Mouse (Mus musculus): ENCODE data around the gene Bnc2. TPM values are rescaled to one million over a fixed set of nuclear protein-coding genes. Genes with fewer than 3 reads are reported as not detected.

Gene Bnc2
- polyA plus RNA-seq, 1 experiment from 2014 or later = 8.1 TPM

GRCm38 (mm10) chr4:84352656-84353055, 322.4 kb downstream of the Bnc2 start:
- no peak overlapping the region for H3K27ac ChIP-seq (ENCODE audit: low read length)
- no peak overlapping the region for H3K9ac ChIP-seq (replicated peaks; ENCODE audit: low read length)
- H3K4me1 ChIP-seq (ENCODE audit: insufficient read depth, low read length) = peaks cover 15% of the 10 kb centered on the region; the same call in 1 of the 2 replicates
- H3K9me3 ChIP-seq (ENCODE audit: low read length) = no peaks in the 10 kb centered on the region
- 10% methylated on average over 2 of the region's 2 CpGs for WGBS
- H3K27me3 ChIP-seq (ENCODE audit: insufficient read depth, low read length) = no peaks in the 10 kb centered on the region
- H3K4me3 ChIP-seq (ENCODE audit: low read length) = no peak overlapping the region
- H3K4me2 ChIP-seq (replicated peaks; ENCODE audit: low read depth, low read length) = no peak overlapping the region
- H3K36me3 ChIP-seq (ENCODE audit: insufficient read depth, low read length) = no peaks in the 10 kb centered on the region
- no peak for ATAC-seq (ENCODE audit: low FRiP score, low TSS enrichment)

- Histone ChIP-seq H3K9ac (replicated peaks; ENCODE audit: low read length) (no peak overlapping the region), H3K4me3 (ENCODE audit: low read length) (no peak overlapping the region), H3K4me1 (ENCODE audit: insufficient read depth, low read length) (peaks cover 8% of the 10 kb centered on the region; the same call in 1 of the 2 replicates), H3K36me3 (ENCODE audit: insufficient read depth, low read length) (no peaks in the 10 kb centered on the region), H3K27ac (ENCODE audit: low read length) (no peak overlapping the region), H3K9me3 (ENCODE audit: low read length) (no peaks in the 10 kb centered on the region), H3K27me3 (ENCODE audit: insufficient read depth, low read length) (no peaks in the 10 kb centered on the region), H3K4me2 (replicated peaks; ENCODE audit: low read depth, low read length) (no peak overlapping the region)
- ATAC-seq (ENCODE audit: low FRiP score, low TSS enrichment) = no peak
- 46% methylated on average over 5 of the region's 5 CpGs for whole genome bisulfite sequencing
Observed at GRCm38 (mm10) chr4:84349536-84349935, 325.5 kb downstream of the Bnc2 start.

GRCm38 (mm10) chr4:84339172-84339571, 335.9 kb downstream of the Bnc2 start:
- Histone ChIP-seq H3K36me3 (ENCODE audit: insufficient read depth, low read length) (no peaks in the 10 kb centered on the region), H3K27ac (ENCODE audit: low read length) (no peak overlapping the region), H3K27me3 (ENCODE audit: insufficient read depth, low read length) (no peaks in the 10 kb centered on the region), H3K4me3 (ENCODE audit: low read length) (no peak overlapping the region), H3K9ac (replicated peaks; ENCODE audit: low read length) (no peak overlapping the region), H3K9me3 (ENCODE audit: low read length) (no peaks in the 10 kb centered on the region), H3K4me2 (replicated peaks; ENCODE audit: low read depth, low read length) (no peak overlapping the region), H3K4me1 (ENCODE audit: insufficient read depth, low read length) (no peaks in the 10 kb centered on the region)
- no peak for ATAC-seq (ENCODE audit: low FRiP score, low TSS enrichment)
- WGBS = 82% methylated on average over 4 of the region's 4 CpGs

- H3K4me1 ChIP-seq (ENCODE audit: insufficient read depth, low read length) = no peaks in the 10 kb centered on the region
- no peak overlapping the region for H3K9ac ChIP-seq (replicated peaks; ENCODE audit: low read length)
- no peaks in the 10 kb centered on the region for H3K9me3 ChIP-seq (ENCODE audit: low read length)
- no peak for ATAC-seq (ENCODE audit: low FRiP score, low TSS enrichment)
- 84% methylated on average over 9 of the region's 9 CpGs for WGBS
- H3K4me3 ChIP-seq (ENCODE audit: low read length) = no peak overlapping the region
- no peak overlapping the region for H3K27ac ChIP-seq (ENCODE audit: low read length)
- H3K36me3 ChIP-seq (ENCODE audit: insufficient read depth, low read length) = no peaks in the 10 kb centered on the region
- no peaks in the 10 kb centered on the region for H3K27me3 ChIP-seq (ENCODE audit: insufficient read depth, low read length)
- H3K4me2 ChIP-seq (replicated peaks; ENCODE audit: low read depth, low read length) = no peak overlapping the region
Observed at GRCm38 (mm10) chr4:84331995-84332394, 343.1 kb downstream of the Bnc2 start.

GRCm38 (mm10) chr4:84331450-84331849, 343.6 kb downstream of the Bnc2 start:
- Histone ChIP-seq H3K9me3 (ENCODE audit: low read length) (no peaks in the 10 kb centered on the region), H3K4me1 (ENCODE audit: insufficient read depth, low read length) (no peaks in the 10 kb centered on the region), H3K4me3 (ENCODE audit: low read length) (no peak overlapping the region), H3K27ac (ENCODE audit: low read length) (no peak overlapping the region), H3K4me2 (replicated peaks; ENCODE audit: low read depth, low read length) (no peak overlapping the region), H3K27me3 (ENCODE audit: insufficient read depth, low read length) (no peaks in the 10 kb centered on the region), H3K9ac (replicated peaks; ENCODE audit: low read length) (no peak overlapping the region), H3K36me3 (ENCODE audit: insufficient read depth, low read length) (no peaks in the 10 kb centered on the region)
- ATAC-seq (ENCODE audit: low FRiP score, low TSS enrichment) = no peak
- 74% methylated on average over 3 of the region's 3 CpGs for WGBS

GRCm38 (mm10) chr4:84330509-84330908, 344.6 kb downstream of the Bnc2 start:
- Histone ChIP-seq H3K27ac (ENCODE audit: low read length) (no peak overlapping the region), H3K36me3 (ENCODE audit: insufficient read depth, low read length) (no peaks in the 10 kb centered on the region), H3K4me2 (replicated peaks; ENCODE audit: low read depth, low read length) (no peak overlapping the region), H3K4me1 (ENCODE audit: insufficient read depth, low read length) (no peaks in the 10 kb centered on the region), H3K27me3 (ENCODE audit: insufficient read depth, low read length) (no peaks in the 10 kb centered on the region), H3K9ac (replicated peaks; ENCODE audit: low read length) (no peak overlapping the region), H3K4me3 (ENCODE audit: low read length) (no peak overlapping the region), H3K9me3 (ENCODE audit: low read length) (no peaks in the 10 kb centered on the region)
- WGBS = 89% methylated on average over 4 of the region's 4 CpGs
- ATAC-seq (ENCODE audit: low FRiP score, low TSS enrichment) = no peak

GRCm38 (mm10) chr4:84329651-84330050, 345.4 kb downstream of the Bnc2 start:
- Histone ChIP-seq H3K4me1 (ENCODE audit: insufficient read depth, low read length) (no peaks in the 10 kb centered on the region), H3K4me2 (replicated peaks; ENCODE audit: low read depth, low read length) (no peak overlapping the region), H3K36me3 (ENCODE audit: insufficient read depth, low read length) (no peaks in the 10 kb centered on the region), H3K27ac (ENCODE audit: low read length) (no peak overlapping the region), H3K27me3 (ENCODE audit: insufficient read depth, low read length) (no peaks in the 10 kb centered on the region), H3K9me3 (ENCODE audit: low read length) (no peaks in the 10 kb centered on the region), H3K9ac (replicated peaks; ENCODE audit: low read length) (no peak overlapping the region), H3K4me3 (ENCODE audit: low read length) (no peak overlapping the region)
- 53% methylated on average over 5 of the region's 5 CpGs for WGBS
- no peak for ATAC-seq (ENCODE audit: low FRiP score, low TSS enrichment)

GRCm38 (mm10) chr4:84324371-84324770, 350.7 kb downstream of the Bnc2 start:
- Histone ChIP-seq H3K27ac (ENCODE audit: low read length) (no peak overlapping the region), H3K4me1 (ENCODE audit: insufficient read depth, low read length) (no peaks in the 10 kb centered on the region), H3K9me3 (ENCODE audit: low read length) (no peaks in the 10 kb centered on the region), H3K9ac (replicated peaks; ENCODE audit: low read length) (no peak overlapping the region), H3K4me2 (replicated peaks; ENCODE audit: low read depth, low read length) (no peak overlapping the region), H3K27me3 (ENCODE audit: insufficient read depth, low read length) (no peaks in the 10 kb centered on the region), H3K36me3 (ENCODE audit: insufficient read depth, low read length) (no peaks in the 10 kb centered on the region), H3K4me3 (ENCODE audit: low read length) (no peak overlapping the region)
- ATAC-seq (ENCODE audit: low FRiP score, low TSS enrichment) = no peak
- 94% methylated on average over 4 of the region's 4 CpGs for WGBS

GRCm38 (mm10) chr4:84321598-84321997, 353.5 kb downstream of the Bnc2 start:
- WGBS = 50% methylated on average over 2 of the region's 2 CpGs
- Histone ChIP-seq H3K27ac (ENCODE audit: low read length) (no peak overlapping the region), H3K9me3 (ENCODE audit: low read length) (no peaks in the 10 kb centered on the region), H3K4me2 (replicated peaks; ENCODE audit: low read depth, low read length) (no peak overlapping the region), H3K36me3 (ENCODE audit: insufficient read depth, low read length) (no peaks in the 10 kb centered on the region), H3K27me3 (ENCODE audit: insufficient read depth, low read length) (no peaks in the 10 kb centered on the region), H3K4me1 (ENCODE audit: insufficient read depth, low read length) (no peaks in the 10 kb centered on the region), H3K9ac (replicated peaks; ENCODE audit: low read length) (no peak overlapping the region), H3K4me3 (ENCODE audit: low read length) (no peak overlapping the region)
- ATAC-seq (ENCODE audit: low FRiP score, low TSS enrichment) = no peak

- no peak overlapping the region for H3K9ac ChIP-seq (replicated peaks; ENCODE audit: low read length)
- no peaks in the 10 kb centered on the region for H3K27me3 ChIP-seq (ENCODE audit: insufficient read depth, low read length)
- H3K36me3 ChIP-seq (ENCODE audit: insufficient read depth, low read length) = no peaks in the 10 kb centered on the region
- H3K9me3 ChIP-seq (ENCODE audit: low read length) = no peaks in the 10 kb centered on the region
- H3K4me1 ChIP-seq (ENCODE audit: insufficient read depth, low read length) = no peaks in the 10 kb centered on the region
- no peak overlapping the region for H3K27ac ChIP-seq (ENCODE audit: low read length)
- ATAC-seq (ENCODE audit: low FRiP score, low TSS enrichment) = no peak
- no peak overlapping the region for H3K4me3 ChIP-seq (ENCODE audit: low read length)
- H3K4me2 ChIP-seq (replicated peaks; ENCODE audit: low read depth, low read length) = no peak overlapping the region
- WGBS = 90% methylated on average over 3 of the region's 3 CpGs
Observed at GRCm38 (mm10) chr4:84317421-84317820, 357.7 kb downstream of the Bnc2 start.

- Histone ChIP-seq H3K36me3 (ENCODE audit: insufficient read depth, low read length) (no peaks in the 10 kb centered on the region), H3K9ac (replicated peaks; ENCODE audit: low read length) (no peak overlapping the region), H3K27ac (ENCODE audit: low read length) (no peak overlapping the region), H3K4me2 (replicated peaks; ENCODE audit: low read depth, low read length) (no peak overlapping the region), H3K4me3 (ENCODE audit: low read length) (no peak overlapping the region), H3K4me1 (ENCODE audit: insufficient read depth, low read length) (no peaks in the 10 kb centered on the region), H3K27me3 (ENCODE audit: insufficient read depth, low read length) (no peaks in the 10 kb centered on the region), H3K9me3 (ENCODE audit: low read length) (no peaks in the 10 kb centered on the region)
- ATAC-seq (ENCODE audit: low FRiP score, low TSS enrichment) = no peak
- 76% methylated on average over 2 of the region's 2 CpGs for WGBS
Observed at GRCm38 (mm10) chr4:84311371-84311770, 363.7 kb downstream of the Bnc2 start.
